Mouse (Mus musculus) retina, postnatal 1 day (tissue): ENCODE measurements around the gene Slc9a3r1.

Experiments
- DNase-seq: peaks from one replicate; pipeline ENCODE4 v3.0.0-alpha.2; 2012

The Slc9a3r1 gene

DNA sequence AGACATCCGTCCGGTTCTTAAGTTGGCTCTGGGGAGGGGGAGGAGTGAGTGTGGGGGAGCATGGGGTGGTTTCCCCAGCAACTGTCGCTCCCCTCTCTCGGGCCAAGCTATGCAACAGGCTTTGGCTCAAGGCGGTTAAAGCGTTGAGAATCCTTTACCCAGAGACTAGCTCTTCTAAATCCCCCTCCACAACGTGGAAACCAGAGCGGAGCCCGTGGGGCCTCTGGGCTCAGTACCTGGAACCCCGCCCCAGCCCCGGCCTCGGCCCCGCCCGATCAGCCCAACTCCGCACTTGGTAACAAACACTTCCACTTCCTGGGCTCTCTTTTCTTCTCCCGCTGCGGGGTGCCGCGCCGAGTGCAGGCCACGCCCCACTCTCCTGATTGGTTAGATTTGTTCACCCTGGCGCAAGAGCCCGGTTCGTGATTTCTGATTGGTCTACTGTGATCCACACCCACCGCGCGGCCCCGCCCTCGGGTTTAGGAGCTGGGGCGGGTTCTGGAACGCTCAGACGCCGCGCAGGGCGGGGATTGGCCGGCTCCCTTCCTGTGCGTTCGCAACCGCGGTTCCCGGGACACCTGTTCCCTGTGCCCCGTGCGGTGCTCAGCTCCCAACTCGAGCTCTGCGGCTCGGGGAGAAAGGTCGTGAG, at the start of gene Slc9a3r1:
Slc9a3r1 (plus strand) TSS at position 510 of the 649 bp plus-strand sequence.
- DNase-seq: peak; percentile 98

DNA sequence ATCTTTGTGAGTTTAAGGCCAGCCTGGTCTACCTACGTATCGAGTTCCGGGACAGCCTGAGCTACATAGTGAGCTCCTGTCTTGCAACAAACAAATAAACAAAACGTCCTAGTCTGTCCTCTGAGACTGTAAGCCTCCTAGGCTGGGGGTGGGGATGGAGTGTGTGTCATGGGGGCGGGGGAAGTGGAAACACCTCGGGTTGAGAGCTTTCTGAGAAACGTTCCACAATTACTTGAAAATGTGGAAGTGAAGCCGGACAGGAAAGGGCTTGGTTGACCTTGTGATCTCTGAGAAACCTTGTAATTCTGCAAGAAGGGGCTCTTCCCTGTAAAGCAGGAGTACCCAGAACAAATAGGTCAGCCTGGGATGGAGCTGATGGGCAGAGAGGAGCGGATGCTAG, 43.7 kb upstream of the Slc9a3r1 start:
- no peak for DNase-seq

DNA sequence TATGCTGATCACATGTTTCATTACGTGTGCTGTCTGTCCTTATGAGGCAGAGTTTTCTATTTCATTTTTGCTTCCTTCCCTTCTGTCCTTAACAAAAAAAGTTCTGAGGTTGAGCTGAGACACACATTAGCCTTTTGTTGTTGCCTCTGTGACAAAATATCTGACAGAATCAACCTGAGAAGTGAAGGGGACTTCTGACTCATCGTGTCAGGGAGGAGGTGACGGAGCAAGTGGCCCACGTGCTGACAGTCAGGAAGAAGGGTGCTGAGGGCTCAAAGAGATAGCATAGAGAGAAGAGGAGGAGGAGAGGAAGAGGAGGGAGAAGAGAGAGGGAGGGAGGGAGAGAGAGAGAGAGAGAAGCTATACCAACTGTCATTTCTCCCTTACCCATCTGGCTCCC, 34.7 kb upstream of the Slc9a3r1 start:
- no peak for DNase-seq

DNA sequence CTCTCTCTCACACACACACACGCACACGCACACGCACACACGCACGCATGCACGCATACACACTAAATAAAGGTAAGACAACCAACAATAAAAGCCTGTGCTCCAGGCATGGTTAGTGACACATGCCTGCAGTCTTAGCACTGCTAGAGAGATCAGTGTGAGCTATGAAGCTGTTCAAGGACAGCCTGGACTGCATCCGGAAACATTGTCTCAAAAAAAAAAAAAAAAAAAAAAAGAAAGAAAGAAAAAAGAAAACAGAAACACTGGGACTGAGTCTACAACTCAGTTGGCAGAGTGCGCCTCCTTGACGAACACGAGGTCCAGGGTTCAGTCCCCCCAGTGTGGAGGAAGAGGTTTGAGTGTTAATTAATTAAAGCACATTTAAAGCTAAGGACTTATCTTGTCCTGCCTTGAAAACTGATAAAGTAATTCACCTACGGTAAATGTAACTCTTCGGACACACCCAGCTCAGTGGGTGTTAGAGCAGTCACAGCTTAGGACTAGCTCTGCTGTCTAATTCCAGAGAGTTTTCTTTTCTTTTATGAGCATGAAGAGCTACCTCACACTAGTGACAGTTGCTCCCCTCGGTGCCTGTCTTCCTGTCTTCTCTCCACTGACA, 33.5 kb upstream of the Slc9a3r1 start:
- DNase-seq: no peak

DNA sequence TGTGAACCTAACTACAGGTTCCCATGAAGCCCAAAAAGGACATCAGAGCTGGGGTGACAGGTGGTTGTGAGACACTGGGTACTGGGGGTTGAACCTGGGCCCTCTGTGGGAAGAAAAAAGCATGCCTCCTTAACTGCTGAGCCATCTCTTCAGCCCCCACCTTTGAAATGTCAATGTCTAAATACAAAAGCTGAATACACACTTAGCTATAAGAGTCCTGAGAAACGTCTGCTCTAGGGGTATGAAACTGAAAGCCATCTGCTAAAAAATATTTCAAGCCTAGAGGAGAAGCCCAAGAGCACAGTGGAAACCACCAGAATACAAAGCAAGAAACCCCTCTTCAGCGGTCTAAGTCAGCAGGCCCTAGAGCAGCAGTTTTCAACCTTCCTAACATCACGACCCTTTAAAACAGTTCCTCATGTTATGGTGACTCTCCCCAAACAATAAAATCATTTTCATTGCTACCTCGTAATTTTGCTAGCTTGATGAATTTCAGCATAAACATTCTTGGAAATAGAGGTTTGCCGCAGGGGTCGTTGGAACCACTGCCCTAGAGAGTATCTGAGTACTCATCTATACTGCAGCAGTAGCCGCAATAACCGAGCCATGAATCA, 31.3 kb upstream of the Slc9a3r1 start:
- no peak for DNase-seq

DNA sequence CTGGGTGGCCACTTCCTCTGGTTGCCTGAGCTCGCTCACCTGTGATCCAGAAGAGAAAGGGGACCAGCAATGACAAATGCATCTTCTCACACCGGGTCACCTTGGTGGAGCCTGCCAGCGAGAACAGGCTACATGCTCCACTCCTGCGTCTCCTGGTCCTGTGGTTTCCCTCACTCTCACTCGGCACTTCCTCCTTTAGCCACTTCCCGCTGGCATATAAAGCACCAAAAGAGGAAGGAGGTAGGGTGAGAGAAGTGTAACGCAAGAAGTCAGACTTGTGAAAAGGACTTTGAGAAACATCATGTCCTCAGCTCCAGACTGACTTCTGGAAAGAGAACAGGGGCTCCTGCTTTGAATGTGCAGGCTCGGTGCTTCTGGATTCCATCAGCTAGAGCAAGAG, 29.3 kb upstream of the Slc9a3r1 start, which contains the start of gene Cd300lf:
Cd300lf (minus strand) TSS at position 193 of the 400 bp plus-strand sequence.
- DNase-seq: no peak

DNA sequence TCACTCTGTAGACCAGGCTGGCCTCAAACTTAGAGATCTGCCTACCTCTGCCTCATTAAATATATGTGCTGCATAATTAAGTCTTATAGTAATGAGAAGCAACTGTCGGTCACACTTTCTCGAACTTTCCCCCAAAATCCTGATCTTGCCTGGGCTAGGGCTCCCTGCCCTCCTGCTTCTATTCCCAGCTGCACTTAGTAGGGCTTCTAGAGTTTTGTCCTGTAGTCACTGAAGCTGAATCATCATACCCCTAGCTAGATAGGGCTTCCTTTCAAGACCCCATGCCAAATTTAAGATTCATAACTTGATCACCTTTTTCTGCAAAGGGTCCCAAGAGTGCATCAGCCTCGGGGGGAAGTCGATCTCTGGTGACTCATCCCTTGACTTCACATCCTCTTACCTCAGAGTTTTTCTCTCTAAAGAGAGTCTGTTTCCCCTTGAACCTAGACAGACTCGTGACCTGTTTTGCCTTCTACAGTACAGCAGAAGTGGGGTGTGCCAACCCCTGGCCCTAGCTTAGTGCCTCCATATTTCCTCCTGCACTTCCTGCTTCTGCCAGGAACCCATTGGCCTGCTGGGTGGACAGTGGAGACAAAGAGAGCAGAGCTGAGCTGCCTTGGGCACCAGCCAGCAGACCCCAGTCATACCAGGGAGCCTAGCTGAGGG, 24.4 kb upstream of the Slc9a3r1 start:
- DNase-seq: no peak

DNA sequence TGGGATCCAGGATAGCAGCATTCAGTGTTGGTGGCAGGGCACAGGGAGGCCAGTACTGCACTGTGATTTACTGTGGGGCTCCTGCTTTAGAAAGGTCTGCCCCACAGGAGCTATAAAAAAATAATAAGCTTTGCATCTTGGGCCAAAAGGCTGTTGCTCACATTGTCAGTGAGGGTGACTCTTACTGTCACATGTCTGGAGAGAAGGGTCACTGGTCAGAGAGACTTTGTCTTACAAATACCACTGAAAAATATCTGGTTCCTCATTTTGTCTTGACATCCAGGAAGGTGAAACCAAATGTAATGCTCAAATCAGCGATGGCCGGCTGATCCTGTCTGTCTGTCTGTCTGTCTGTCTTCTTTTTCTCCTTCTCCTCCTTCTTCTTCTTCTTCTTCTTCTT, 21.2 kb upstream of the Slc9a3r1 start:
- no peak for DNase-seq

DNA sequence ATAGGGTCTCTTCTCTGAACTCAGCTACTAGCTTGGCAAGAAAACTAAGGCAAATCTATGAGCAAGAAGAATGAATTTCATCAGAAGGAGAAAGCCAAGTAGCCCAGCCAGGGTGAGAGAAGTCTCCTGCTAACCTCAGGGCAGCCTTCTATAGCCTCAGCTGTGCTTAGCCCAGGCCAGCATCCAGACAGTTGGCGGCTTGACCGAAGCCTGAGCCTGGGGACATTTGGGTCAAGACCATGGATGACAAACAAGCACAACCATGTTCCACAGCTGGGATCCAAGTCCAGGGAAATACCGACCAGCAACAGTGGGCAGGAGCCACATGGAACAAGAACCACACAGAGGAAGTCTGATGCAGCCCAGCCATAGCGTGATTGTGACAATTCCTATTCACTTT, 15.3 kb upstream of the Slc9a3r1 start:
- DNase-seq: no peak

DNA sequence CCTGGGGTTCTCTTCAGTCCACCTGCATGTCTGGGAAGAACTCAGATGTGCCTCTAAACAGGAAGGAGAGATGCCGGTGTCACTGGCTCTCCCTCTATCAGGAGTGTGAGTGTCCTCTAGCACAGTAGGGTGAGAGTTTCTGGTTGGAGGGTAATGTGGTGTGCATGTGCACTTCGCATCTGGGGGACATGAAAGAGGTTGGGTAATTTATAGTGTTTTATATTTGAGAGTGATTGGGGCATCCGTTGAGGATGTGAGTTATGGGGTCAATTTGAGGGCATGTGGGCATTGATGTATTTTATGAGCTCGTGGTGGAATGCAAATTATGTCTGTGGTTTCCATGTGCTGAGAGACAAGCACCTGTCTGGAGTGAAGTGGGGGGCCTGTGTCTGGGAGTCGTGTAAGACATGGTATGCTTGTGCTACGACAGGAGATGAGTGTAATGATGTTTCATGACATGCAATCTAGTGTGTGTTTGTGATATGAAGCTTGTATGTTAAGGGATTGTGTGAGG, 12.3 kb upstream of the Slc9a3r1 start:
- DNase-seq: no peak

DNA sequence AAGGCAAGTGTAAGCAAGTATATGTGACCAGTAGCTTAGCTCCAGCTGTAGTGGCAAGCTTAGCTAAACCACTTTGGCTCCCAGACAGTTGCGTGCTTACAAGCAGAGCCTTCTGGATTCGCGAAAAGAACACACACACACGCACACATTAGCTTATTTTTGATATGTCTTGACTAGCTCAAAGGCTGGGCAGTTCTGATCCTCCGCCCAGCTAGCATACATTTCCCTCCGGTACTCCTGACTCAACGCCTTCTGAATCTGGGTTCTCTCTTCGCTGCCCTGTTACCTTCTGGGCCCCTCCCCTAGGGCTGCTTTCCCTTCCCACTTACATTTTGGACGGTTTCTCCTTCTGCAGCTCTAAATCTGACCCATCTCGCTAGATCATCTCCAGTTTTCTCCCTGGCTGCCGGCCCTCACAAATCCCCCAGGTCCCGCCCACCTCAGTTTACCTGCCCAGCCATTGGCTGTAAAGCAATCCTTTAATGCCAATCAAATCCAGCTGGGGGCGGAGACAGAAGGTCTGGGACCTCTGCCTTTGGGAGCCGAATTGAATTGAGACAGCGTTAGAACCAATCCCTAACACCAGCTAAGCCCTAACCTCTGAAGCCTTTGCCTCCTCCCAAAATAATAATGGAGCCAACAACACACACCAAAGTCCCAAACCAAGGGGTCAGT, 11.2 kb upstream of the Slc9a3r1 start:
- peak; percentile 93 for DNase-seq

DNA sequence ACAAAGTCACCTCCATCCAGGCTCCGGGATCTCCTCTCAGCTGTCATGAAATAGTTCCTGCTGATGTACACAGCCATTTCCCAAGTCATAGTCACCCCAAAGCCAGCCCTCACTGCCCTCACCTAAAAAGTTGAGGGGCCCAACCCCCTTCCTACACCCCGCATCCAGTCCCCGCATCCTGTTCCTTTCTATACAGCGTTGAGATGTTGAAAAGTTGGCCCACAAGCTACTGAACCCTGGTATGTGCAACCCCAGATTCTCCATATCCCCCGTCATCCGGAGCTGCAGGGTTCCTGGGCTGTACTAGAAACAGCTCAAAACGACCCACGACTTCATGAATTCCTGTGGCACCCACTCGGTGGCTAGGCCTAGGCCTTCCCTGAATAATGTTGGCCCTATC, 10.1 kb upstream of the Slc9a3r1 start:
- DNase-seq: no peak

DNA sequence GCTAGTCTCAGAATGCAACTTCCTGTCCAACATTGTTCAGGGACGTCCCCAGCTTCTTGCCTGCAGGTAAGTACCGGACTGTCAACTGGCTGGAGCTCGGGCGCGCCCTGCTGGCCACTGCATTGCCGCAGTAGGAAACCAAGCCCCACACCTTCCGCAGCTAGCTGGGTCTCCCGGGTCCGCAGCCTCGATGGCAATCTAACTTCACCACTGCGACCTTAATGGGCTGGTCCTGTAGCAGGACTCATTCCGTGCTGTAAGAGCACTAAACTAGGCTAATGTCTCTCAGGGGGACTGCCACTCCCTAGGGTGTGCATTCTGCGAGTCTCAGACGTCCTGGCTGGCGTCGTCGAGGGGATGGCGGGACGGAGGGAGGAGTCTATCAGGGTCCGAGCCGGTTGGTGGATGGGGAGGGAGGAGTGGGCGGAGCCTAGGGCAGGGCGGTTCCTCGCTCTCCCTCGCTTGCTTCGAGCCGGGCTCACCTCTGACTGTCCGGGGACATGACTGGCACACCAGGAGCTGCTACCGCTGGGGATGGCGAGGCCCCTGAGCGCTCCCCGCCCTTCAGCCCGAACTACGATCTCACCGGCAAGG, 9.3 kb upstream of the Slc9a3r1 start:
- DNase-seq: peak; percentile 78

DNA sequence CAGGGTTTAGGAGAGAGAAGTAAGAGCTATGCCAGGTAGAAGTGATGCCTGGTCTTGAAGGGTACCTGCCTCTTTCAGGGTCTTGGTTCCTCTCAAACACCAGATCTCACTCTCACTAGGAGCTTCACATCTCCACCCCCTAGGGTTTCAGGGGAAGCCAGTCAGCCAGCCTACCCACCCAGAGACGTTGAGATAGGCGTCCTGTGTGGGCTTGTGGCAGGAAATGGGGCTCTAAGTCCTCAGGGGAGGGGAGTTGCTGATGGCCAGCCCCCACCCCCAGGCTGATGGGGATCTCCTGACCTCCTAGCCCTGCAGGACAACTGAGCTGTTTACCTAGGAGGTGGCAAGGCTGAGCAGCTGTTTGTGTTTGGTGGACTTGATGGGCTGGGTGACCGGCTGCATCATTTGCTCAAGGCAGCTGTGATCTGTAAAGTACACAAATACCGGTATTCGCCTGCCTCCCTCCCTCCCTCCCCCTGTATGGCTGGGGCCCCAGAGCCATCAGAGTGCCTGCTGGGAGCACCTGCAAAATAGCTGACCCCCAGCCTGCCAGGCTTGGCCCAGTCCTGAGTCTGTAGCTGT, 8.0 kb upstream of the Slc9a3r1 start:
- DNase-seq: no peak

DNA sequence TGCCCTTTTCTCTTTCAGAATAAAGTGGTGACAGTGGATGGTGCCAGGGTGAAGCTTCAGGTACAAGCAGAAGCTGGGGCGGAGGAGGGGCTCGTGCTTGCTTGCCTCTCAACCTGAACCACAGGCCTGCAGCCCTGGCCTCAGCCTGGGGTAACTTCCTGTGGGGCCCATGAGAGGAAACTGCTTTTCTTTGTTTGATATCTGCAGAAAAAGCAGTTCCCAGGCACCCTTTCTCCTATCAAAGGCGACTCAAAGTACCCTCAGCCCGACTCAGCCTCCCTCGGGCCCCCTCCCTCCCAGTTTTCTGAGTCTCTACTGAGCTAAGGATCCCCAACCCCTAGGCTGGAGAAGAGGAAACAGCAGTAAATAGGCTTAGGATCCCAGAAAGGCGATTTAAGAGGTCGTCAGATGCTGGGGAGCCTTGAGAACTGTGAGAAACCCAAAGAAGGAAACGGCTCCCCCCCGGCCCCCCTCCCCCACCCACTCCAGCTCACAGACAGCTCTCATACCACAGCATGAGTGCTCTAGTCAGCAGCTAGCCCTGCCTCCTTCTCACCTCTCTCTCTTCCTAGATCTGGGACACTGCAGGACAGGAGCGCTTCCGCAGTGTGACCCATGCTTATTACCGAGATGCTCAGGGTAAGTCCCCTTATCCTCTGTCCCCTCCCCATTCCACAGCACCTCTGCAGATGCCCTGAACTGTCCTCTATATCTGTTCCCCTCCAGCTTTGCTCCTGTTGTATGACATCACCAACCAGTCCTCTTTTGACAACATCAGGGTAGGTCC, 5.0 kb upstream of the Slc9a3r1 start:
- no peak for DNase-seq

DNA sequence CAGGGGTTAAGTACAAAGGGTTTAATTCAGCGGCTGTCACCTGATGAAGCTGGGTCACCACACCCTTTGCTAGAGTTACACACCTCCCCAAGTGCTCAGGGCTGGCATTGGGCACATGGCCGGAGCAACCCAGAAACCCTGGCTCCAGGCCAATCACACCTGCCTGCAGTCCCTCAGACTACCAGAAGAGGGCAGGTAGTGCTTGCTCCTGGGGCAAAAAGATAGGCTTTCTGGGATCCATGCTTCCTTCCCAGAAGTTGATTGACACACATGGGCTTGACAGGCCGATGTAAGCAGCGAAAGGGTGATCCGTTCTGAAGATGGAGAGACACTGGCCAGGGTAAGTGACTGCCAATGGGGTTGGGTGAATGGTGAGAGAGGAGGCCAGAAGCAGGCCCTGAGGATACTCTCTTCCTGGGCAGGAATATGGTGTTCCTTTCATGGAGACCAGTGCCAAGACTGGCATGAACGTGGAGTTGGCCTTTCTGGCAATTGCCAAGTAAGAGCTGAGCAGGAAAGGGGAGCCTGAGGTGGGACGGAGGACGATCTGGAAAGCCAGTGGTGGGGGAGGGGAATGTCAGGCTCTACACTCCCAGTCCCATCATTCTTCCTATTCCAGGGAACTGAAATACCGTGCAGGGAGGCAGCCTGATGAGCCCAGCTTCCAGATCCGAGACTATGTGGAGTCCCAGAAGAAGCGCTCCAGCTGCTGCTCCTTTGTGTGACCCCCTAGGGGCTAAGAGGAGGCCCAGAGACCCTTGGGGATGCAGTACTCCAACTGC, 2.9 kb upstream of the Slc9a3r1 start:
- DNase-seq: peak; percentile 60

DNA sequence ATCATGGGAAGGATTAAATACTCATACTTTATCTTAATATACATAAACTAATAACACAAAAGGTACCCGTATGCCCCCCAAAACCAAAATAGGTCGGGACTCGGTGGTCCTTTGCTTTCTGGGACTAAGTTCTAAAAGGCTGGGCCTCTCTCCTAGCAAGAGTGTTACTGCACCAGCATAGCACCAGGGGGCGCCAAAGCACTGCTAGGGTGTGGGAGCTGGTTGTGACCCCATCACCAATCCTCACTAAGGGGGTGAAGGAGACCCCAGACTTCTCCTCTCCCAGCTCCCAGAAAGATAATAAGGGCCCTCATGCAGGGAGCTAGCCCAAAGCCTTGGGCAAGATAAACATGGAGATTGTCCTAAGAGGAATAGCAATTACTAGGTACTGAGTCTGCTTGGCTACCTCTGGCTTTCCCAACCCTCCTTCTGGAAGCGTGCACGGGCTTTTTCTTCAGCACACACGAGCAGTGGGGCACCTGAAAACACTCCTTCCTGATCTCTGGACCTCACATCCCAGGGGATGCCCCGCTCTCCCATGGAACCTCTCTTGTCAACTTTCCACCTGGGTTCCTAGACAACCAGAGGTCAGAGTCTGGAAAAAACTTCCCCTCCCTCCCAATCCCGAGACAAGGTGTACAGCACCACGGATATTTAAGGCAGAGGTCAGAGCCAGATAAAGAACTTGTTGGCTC, 2.1 kb upstream of the Slc9a3r1 start:
- peak; percentile 81 for DNase-seq

DNA sequence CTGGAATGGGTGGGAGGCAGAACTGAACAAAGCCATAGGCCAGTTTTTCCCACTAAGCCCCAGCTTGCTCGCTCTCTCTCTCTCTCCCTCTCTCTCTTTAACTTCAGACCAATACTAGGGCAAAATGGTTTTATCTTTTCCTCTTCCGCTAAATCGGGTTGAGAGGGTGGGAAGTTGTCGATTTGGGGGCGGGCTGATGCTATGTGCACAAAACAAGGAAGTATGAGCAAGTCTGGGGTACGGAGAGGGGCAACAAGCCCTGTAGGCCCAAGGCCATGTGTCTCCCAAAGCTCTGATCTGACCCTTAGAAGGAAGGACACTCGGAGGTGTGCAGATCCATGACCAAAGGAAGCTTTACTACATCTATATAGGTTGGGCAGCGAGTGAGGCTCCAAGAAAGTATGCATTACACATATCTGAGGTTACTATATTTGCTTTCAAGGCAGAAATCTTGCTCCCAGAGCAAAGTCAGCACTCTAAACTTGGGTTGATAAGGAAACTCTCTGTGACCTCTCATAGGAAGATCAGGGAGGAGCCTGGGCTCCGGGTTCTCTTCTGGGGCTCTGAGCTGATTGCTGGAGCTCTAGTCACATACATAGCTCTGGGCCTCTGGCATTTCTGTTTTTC, 1.4 kb upstream of the Slc9a3r1 start:
- no peak for DNase-seq

DNA sequence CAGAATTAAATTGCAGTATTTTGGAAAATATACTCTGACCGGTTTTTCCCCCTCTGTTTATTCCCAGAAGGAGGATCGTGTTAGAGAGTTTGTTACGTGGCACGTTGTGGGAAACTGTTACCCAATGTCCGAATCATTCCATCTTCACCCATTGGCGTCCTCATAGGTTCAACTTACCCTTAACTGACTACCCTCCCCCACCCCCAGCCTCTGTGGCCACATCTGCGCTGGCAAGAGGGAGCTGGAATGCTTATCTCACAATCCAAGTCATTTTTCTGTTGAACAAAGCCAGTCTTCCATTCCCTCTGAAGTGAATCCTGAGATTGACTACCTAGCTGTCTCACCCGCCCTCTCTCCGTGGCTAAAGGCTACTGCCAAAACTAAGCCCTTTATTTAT, 938 bp upstream of the Slc9a3r1 start:
- DNase-seq: no peak
